Mouse (Mus musculus) naive thymus-derived CD4-positive, alpha-beta T cell, adult 2 months (primary cell): Measurements from ENCODE around the gene Camk2n2.
A peak's percentile ranks its signal among the peaks of the same experiment; 100 is the strongest.
"Not testable (repeated sequence)": the region's sequence is repeated elsewhere in the genome, so short reads cannot be mapped to it uniquely, and the experiment has no call there.

Experiments
- DNase-seq: peaks from one replicate; pipeline ENCODE4 v3.0.0-alpha.2; 2011; ENCODE audit warnings: low read depth

Gene Camk2n2

DNA sequence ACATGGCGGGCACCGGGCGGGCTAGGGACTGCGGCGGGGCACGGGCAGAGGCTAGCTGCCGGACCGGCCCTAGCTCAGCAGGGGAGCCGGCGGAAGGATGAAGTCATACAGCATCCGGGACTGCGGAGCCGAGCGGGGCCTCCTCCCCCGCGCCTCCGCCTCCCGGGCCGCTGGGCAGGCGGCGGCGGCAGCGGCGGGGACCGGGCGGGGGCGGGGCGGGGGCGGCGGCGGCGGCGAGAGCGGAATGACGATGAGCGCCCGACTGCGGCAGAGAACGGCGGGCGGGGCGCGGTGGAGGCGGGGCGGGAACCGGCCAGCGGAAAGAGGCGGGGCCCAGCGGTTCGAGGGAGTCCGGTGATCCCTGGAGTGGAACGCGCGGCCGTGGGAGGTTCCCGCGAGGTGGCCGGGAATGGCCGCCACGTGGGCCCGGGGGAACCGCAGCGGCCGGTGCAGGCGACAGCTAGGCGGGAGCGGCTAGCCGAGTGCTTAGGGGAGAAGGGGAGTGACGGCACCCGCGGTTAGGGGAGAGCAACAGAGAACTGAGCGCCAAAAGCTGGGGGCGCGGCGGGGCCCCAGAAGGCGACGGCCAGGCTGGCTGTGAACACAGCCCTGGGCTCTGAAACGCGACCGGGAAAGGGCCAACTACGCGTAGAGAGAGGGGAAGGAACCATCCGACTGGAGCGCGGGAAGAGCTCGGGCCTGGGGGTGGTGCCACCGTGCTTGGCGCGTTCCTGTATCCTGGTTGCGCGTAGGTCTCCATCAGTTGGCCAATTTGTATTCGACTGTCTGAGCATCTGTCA, at the start of gene Camk2n2:
TSS of gene Camk2n2 (minus strand) at position 97 of the 800 bp plus-strand sequence.
- DNase-seq, result no peak

DNA sequence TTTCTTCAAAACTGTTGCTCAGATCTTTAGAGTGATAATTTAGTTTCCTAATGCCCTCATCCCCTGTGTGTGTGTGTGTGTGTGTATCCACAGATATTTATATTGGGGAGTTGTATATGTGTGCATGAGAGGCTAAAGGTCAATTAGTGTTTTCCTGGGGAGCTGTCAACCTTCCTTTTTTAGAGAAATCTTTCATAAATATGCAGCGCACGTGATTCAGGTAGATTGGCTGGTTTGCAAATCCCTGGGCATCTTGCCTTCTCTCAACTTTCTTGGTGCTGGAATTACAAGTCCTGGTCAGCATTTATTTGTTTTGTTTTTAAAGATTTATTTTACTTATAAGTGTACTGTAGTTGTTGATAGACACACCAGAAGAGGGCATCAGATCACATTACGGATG, 49.2 kb upstream of the Camk2n2 start:
- DNase-seq, result no peak

DNA sequence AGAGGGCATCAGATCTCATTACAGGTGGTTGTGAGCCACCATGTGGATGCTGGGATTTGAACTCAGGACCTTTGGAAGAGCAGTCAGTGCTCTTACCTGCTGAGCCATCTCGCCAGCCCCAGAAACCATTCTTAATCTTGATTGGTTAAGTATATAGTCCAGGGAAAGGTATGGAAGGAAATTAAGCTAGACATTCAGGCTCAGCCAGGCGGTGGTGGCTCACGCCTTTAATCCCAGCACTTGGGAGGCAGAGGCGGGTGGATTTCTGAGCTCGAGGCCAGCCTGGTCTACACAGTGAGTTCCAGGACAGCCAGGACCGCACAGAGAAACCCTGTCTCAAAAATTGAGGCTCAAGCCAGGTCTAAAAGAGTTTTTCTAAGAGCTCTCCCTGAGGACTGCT, 46.9 kb upstream of the Camk2n2 start, which contains the start of gene Eif4g1:
TSS of gene Eif4g1 (plus strand) at position 301 of the 400 bp plus-strand sequence.
- not testable (repeated sequence) for DNase-seq

DNA sequence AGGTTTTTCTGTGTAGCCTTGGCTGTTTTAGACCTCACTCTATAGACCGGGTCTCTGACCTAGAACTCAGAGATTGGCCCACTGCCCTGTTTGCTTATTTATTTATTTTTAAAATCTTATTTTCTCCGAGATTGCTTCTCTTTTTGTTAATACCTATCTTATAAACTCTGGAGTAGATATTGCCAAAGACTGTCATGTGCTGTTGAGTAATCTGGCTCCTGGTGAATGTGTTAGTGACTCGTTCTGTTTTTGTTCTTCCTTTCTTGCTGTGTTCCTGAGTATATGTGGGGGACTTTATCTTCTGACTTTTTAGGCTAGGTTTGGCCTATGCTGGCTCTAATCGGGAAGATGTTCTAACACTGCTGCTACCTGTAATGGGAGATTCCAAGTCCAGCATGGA, 36.6 kb upstream of the Camk2n2 start:
- DNase-seq, result no peak

DNA sequence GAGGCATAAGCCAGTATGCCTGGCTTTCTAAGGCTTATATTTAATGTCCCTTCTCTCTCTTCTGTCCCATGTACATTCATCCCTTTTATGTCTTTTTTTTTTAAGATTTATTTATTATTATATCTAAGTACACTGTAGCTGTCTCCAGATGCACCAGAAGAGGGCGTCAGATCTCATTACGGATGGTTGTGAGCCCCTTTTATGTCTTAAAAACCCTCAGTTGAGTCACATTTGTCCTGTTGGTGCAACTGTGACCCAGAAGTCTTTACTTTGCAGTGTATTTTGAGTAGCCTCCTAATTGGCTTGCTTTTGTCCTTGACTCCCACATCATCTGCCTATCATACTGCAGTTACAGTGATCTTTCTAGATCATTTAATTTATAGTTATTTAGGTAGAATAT, 32.2 kb upstream of the Camk2n2 start:
- no peak for DNase-seq

DNA sequence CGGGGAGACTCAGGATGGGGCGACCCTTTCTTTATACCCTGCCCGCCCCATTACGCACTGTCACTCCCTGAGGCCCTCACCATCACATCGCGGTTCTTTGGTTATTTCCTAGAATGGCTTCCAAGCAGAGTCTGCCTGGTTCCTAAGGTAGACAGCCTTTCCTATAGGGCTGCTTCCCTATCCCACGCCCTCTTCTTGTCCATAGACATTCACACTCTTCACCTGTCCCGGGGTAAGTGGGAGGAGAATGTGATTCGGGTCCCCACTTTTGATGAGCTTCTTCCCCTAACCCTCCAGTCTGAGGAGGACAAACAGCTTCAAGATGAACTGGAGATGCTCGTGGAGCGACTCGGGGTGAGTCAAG, 30.8 kb upstream of the Camk2n2 start:
- DNase-seq, result no peak

DNA sequence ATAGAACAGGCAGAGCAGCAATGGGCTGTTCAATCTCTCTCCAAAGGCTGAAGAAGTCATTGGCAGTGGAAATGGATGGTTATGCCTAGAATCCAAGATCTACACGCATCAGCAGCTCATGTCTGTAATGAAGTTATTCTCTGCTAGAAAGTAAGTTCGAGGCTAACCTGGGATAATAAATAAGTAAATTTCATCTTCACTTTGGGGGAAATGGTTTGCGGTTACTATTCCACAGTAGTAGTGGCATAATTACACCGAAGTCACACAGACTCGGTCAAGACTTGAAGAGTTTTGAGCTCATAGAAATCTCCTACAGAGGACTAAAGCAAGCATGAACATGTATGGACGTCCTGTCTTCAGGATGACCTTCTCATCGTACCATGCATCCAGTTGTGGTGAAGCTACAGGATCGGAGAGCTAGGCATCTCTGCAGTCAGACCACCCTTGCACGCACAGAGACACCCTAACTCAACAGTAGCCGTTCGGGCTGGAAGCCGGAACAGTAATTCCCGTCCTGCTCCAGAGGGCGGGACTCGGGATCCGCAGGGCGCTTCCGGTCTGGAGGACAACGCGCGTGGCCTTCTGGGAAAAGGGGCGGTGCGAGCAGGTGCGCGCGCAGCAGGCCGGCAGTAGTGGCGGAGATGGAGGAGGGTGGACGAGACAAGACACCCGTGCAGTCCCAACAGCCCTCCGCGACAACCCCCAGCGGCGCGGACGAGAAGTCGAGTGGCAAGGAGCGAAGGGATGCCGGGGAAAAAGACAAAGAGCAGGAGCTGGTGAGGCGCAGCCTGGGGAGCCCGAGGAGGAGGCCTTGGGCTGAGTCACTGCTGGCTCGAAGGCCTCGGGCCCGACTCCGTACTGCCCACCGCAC, 30.2 kb upstream of the Camk2n2 start, which contains the start of gene Psmd2:
TSS of gene Psmd2 (plus strand) at position 577 of the 871 bp plus-strand sequence.
- peak; percentile 91 for DNase-seq

DNA sequence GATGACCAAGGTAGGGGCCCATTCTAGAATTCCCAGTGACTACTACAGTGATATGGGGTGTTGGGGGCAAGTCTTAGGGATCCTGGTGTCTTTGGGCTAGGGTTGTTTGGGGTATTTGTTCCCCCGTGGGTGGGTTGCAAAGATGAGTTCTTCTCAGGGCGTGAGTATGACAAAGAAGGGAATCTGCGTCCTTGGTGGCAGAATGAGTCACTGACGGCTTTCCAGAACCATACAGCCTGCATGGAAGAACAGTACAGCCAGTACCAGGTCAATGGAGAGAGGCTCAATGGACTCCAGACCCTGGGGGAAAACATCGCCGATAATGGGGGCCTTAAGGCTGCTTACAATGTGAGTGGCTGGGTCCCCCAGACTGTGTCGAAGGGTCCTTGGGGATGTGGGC, 22.8 kb upstream of the Camk2n2 start:
- no peak for DNase-seq

DNA sequence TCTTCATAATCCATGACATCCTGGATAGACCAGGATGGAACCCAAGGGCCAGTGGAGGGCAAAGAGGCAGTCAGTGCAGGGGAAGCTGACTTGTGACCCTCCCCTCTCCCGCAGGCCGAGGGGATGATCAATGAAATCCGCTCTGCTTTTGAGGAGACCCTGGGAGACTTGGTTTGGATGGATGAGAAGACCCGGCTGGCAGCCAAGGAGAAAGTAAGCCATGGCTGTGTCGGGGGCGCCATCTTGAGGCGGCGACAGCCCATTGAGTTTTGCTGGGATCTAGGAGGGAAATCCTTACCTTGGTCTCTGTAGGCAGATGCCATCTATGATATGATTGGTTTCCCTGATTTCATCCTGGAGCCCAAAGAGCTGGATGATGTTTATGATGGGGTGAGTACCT, 21.1 kb upstream of the Camk2n2 start:
- peak; percentile 58 for DNase-seq

DNA sequence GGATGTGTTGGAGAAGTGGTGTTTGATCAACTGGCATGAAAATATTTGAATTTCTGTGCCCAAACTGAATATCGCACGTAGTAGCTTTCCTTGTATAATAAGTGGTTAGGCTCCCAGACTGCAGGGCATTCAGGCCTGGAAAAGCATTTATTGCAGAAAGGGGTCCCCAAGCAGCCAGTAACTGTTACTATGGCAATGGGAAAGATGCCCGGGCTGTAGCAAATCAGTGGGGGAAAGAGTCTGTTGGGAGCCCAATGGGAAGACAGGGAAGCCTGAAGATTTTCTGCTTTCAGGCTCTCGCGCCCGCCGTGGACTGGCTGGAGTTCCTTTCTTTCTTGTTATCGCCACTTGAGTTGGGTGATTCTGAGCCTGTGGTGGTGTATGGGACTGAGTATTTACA, 17.3 kb upstream of the Camk2n2 start:
- no peak for DNase-seq

DNA sequence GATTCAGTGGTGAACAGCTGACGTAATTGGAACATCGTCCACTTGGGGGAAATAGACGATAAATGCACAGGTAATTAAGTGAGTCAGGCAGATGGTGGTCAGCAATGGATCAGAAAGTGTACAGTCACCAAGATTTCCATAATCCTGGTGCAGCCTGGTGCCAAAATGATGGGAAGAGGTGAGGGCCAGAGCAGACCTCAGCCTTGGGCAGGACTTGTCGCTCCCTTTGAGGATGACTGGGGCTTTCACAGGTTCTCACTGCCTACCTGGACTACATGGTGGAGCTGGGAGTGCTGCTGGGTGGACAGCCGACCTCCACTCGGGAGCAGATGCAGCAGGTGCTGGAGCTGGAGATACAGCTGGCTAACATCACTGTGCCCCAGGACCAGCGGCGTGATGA, 16.3 kb upstream of the Camk2n2 start:
- DNase-seq, result no peak

DNA sequence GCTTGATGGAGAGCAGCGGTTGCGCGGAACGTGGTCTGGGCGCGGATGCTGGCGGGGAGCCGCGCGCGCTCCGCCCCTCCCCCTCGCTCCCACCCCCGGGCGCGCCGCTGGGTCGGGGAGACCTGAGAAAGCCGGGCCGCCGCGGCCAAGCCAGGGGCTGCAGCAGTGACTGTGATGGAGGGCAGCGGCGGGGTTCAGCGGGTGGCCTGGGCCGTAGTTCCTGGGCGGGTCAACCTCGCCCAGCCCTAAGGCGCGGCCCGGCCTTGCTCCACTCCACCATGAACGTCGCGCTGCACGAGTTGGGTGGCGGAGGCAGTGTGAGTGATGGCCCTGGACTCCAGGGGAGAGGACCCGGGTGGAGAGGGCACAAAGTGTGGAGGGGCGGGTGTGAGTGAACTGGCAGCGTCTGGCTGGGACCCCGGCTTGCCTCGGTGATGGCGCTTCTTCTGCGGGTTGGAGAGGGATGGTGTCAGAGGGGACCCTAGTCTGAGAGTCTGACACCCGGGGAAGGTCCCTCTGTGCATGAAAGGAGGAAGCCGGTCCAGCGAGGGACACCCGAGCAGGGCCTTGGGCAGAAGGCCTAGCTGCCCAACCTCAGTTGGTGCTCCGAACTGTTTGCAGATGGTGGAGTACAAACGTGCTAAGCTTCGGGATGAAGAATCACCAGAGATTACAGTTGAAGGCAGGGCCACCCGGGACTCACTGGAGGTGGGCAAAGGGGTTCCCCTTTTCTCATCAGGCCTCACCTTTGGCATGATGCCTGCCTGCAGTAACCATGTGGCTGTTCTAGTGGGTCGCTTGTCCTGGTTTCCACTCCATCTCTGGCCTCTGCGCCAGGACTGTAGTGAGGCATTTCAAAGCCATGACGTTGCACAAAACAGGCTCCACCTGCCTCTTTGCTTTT, 8.9 kb upstream of the Camk2n2 start, which contains the start of gene Ece2:
TSS of gene Ece2 (plus strand) at position 98 of the 904 bp plus-strand sequence.
- DNase-seq, result no peak

DNA sequence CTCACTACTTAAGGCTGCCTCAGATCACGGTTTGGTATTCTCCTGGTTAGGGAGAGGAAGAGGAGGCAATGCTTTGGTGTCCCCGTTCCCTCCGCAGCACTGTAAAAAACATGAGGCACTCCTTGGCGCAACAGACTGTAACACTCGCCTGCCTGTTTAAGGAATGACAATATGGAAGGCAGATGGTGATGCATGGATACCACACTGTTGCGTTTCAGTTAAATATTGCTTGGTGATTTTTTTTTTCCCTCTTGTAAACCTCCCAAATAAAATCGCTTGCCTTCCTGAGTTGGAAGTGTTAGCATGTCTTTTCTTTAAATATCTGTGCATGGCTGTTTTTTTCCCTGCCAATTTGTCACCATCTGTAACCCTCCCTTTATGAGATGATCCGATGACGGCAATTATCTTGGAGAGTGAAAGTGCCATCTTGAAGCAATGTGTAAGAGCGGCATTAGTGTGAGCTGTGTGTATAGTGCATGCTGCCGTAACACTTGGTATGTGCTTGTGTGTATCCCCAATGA, 7.8 kb upstream of the Camk2n2 start:
- no peak for DNase-seq

DNA sequence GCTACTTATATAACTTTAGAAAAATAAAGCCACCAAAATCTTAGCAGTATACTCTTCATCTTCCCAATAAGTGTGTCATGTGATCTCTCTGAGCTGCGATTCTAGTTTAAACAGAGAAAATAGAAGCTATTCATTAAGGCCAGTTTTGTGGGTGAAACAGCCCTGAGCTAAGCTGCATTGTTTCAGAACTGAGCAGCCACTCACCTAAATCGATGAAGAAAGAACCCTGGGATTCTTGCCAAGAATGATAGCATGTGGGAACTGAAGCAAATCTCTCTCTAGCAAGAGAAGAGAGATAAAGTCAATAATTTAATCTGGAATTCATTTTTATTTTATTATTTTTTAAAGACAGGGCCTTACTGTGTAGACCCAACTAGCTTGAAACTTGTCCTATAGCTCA, 2.1 kb upstream of the Camk2n2 start:
- no peak for DNase-seq

DNA sequence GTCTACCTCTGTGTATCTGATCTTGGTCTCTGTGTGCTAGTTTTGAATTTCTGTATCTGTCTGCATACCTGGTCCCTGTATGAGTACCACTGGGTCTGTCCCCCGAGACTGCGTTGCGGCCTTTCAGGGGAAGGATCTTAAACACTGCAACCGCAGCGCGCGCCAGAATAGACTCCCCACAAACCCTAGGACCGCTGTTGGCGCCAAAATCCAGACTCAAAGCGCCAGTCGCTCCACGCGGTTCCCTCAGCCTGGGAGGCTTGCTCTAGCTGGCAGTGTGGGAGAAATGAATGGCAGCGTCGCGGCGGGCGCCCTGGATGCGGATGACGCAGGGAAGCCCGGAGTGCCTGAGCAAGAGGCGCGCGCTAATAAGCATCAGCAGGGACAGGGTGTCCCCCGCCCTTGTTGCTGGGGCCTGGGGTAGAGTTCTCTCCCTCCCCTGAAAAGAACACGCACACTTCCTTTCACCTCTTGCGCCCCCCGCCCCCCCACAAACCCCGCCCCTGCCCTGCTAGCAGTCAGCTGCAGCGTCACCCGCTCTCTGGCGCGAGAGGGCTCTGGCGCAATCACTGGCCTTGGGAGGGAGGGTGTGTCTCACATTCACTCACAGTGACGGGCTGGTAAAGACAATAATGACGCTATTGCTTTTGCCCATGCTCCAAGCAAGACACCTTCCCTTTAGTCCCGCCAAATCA, 1.1 kb upstream of the Camk2n2 start:
- DNase-seq, result peak; percentile 44

DNA sequence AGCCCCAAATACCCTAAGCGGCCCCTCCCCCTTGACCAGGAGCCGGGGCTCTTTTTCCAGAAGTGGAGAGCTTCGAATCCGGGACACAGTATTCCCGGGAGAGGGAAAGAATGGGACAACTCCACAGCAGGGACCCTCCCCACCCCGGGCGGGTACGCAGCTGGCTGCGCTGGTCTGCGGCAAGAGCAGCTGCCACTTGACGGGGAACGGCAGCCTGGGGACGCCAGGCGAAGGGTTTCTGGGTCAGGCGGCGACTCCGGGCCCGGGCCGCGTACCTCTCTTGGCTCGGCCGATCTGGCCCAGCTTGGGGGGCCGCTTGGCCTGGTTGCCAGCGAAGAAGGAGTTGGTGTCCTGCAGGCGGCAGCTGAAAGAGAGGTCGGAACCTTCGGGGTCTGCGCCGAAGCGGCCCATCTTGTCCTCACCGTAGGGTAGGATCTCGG, 316 bp downstream of the Camk2n2 start:
- peak; percentile 33 for DNase-seq

DNA sequence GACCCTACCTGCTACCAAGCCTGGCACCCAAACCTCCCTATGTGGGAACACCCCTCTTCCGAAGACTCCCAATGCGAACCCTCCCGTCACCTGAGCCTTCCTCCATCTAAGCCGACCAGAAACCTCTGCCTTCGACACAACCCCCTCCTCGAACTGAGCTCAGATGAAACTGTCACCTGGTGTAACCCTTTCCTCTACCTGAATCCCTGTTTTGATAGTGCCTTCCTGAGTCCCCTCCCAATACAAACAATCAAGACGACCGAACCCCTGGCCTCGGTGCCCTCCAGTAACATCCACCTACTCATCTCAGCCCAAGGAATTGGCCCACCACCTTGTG, 720 bp downstream of the Camk2n2 start:
- peak; percentile 24 for DNase-seq

DNA sequence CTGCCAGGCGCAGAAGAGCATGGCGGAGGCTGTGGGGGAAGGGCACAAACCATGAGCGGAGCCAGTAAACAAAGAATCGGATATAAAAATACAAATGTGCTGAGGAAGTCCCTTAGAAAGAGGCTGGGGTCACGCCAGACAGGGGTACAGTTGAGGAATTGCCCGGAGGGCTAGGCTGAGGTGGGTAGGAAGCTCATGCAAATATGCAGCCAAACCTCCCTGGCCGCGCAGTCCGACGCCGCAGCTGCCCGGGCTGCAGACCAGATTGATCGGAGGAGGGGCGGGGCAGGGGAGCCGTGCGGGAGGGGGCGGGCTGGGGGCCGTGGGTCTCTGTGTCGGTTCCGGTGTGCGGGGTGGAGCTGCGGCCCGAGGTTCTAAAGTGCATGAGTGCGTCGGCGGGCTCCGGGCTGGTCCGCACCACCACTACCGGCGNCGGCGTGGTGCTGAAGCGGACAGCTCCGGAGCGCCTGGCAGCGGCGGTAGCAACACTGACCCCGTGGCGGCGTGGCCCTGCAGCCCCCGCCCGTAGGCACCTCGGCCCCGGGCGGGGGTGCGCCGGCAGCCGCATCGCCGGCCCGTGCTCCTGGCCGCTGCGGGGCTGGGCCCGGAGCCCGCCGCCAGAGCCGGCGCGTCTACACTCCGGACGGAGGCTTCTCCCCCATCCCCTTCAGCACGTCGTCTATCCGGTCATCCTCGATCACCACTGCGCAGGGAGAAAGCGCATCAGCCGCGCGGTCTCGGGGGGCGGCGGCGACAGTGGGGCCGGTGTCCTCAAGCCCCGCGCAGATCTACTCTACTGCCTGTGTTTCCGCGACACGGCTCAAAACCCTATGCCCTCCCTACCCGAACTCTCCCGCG, 1.3 kb downstream of the Camk2n2 start:
- peak; percentile 30 for DNase-seq

DNA sequence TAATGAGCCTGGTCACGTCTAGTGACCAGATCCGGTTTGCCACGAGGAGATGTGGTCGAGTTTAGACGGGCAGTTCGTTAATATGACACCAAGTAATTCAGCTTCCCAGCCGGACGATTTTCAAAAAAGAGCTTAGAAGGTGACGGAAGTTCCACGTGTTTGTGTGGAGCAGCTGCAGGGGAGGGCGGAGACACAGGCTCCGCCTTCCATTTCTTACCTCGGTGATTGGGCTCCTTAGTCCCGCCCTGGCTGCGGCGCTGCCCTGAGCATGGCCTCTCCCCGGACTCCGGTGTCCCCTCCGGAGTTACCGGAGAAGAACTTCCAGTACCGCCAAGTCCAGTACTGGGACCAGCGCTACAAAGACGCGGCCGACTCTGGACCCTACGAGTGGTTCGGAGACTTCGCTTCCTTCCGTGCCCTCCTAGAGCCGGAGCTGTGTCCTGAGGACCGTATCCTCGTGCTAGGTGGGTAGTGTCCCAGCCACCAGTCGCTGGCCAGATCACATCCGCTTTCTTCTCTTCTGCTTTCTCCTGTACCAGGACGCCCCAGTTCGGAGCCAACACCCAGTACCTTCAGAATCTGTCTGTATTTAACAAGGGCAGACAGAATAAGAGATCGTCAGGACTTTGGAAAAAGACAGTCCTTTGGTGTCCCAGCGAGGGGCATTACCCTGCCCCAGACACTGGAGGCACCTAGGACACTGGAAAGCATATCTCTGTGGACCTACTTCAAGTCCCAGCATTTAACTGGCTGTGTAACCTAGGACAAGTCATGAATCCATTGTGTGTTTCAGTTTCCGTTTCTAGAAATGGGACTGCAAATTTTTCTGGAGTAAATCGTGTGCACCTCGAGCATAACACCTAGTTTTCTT, 9.5 kb downstream of the Camk2n2 start, which contains the start of the genes Eef1akmt4, Gm49333 and Alg3:
TSS of gene Eef1akmt4 (plus strand) at position 237 of the 871 bp plus-strand sequence.
TSS of gene Gm49333 (plus strand) at position 254 of the 871 bp plus-strand sequence.
TSS of gene Alg3 (minus strand) at position 379 of the 871 bp plus-strand sequence.
- peak; percentile 91 for DNase-seq
